Mouse (Mus musculus) thymus, adult 2 months (tissue): ENCODE measurements at regions not wholly inside any gene's neighbourhood (a gene's known extent, or its start where the extent isn't known, plus 50 kb on each side); places are given as distances from the start of the nearest gene placed in this dataset.
A peak's percentile ranks its signal among the peaks of the same experiment; 100 is the strongest.
"Not testable (repeated sequence)": the region's sequence is repeated elsewhere in the genome, so short reads cannot be mapped to it uniquely, and the experiment has no call there.

Source experiments
- DNase-seq: peaks from one replicate; pipeline ENCODE4 v3.0.0; 2021
- H3K27ac ChIP-seq: fragments of 200-500 bp; 2 replicates; pipeline ENCODE4 v1.5.1; 2012; ENCODE audit warnings: low read length, control low read depth; ENCODE audit not compliant: control insufficient read depth, insufficient read depth
- H3K27me3 ChIP-seq: fragments of 200-500 bp; 2 replicates; pipeline ENCODE4 v1.6.1; 2012; ENCODE audit warnings: mild to moderate bottlenecking, low read length, moderate library complexity, mixed read lengths; ENCODE audit not compliant: control insufficient read depth, insufficient read depth
- H3K36me3 ChIP-seq: fragments of 200-500 bp; 2 replicates; pipeline ENCODE4 v1.6.1; 2012; ENCODE audit warnings: mild to moderate bottlenecking, low read length, moderate library complexity; ENCODE audit not compliant: control insufficient read depth, insufficient read depth
- H3K4me1 ChIP-seq: fragments of 200-500 bp; replicated peaks from 2 replicates; pipeline ENCODE4 v1.6.1; 2012; ENCODE audit warnings: low read length; ENCODE audit not compliant: control insufficient read depth, insufficient read depth
- H3K4me3 ChIP-seq: fragments of 200-500 bp; 2 replicates; pipeline ENCODE4 v1.5.1; 2012; ENCODE audit warnings: mild to moderate bottlenecking, low read length, control low read depth, moderate library complexity; ENCODE audit not compliant: control insufficient read depth, insufficient read depth
- CTCF ChIP-seq: fragments of 200-500 bp; IDR thresholded peaks from 2 replicates; pipeline ENCODE4 v1.5.1; 2012; ENCODE audit warnings: mild to moderate bottlenecking, control low read depth, low read length, moderate library complexity, borderline replicate concordance; ENCODE audit not compliant: control insufficient read depth, poor library complexity, insufficient read depth; ENCODE audit errors: extremely low read depth
- POLR2A ChIP-seq: fragments of 200-500 bp; IDR thresholded peaks from 2 replicates; pipeline ENCODE4 v1.6.1; 2012; ENCODE audit warnings: mild to moderate bottlenecking, low read length, control low read depth, moderate library complexity; ENCODE audit not compliant: control insufficient read depth, poor library complexity, insufficient read depth; ENCODE audit errors: extremely low read depth
- WGBS: fragments of 180-500 bp; shearing (Covaris S2); methylation state at CpG from one replicate; pipeline ENCODE4 v1.1.7; 2018; 5-methylcytosine and 5-hydroxymethylcytosine counted together

- peak; percentile 5 for DNase-seq
- Histone ChIP-seq H3K27ac (no peak overlapping the region), H3K36me3 (no peaks in the 10 kb centered on the region), H3K27me3 (no peaks in the 10 kb centered on the region), H3K4me3 (no peak overlapping the region), H3K4me1 (no peaks in the 10 kb centered on the region)
- TF ChIP-seq POLR2A (no peak), CTCF (no peak)
- 26% methylated on average over 4 of the region's 4 CpGs for WGBS
Measured at GRCm38 (mm10) chr4:61998366-61998765, 55.6 kb downstream of the Mup20 start.

- H3K4me1 ChIP-seq, H3K36me3 ChIP-seq, H3K4me3 ChIP-seq, H3K27me3 ChIP-seq, DNase-seq, H3K27ac ChIP-seq: not testable (repeated sequence)
Measured at GRCm38 (mm10) chr4:61989941-61990340, 64.0 kb downstream of the Mup20 start.

DNA sequence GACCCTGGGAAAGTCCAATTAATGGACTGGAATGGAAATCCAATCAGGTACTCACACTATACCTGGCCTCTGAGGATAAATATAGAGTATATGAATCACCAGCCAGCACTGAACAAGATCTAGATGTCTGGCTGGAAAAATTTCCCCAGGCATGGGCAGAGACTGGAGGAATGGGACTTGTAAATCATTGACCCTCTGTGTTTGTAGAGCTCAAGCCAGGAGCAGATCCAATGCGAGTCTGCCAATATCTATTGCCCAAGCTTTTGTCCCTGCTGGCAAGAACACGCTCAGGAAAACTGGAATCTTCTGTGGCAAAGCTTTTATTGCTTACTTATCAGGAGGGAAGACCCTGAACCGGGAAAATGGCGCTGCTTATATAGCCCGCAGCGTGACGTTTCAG, 77.8 kb downstream of the Mup20 start:
- Histone ChIP-seq H3K36me3 (no peaks in the 10 kb centered on the region), H3K4me1 (no peaks in the 10 kb centered on the region), H3K4me3 (no peak overlapping the region), H3K27me3 (no peaks in the 10 kb centered on the region), H3K27ac (no peak overlapping the region)
- TF ChIP-seq CTCF: no peak
- no peak for TF ChIP-seq POLR2A
- DNase-seq: no peak
- 93% methylated on average over 7 of the region's 7 CpGs for WGBS

GRCm38 (mm10) chr4:61973236-61973635, 80.7 kb downstream of the Mup20 start:
- no peaks in the 10 kb centered on the region for H3K27me3 ChIP-seq
- H3K4me3 ChIP-seq: no peak overlapping the region
- H3K4me1 ChIP-seq: no peaks in the 10 kb centered on the region
- H3K36me3 ChIP-seq: no peaks in the 10 kb centered on the region
- no peak overlapping the region for H3K27ac ChIP-seq
- 59% methylated on average over 2 of the region's 2 CpGs for WGBS
- peak; percentile 5 for DNase-seq
- TF ChIP-seq POLR2A: no peak

GRCm38 (mm10) chr4:61969691-61970090, 84.3 kb downstream of the Mup20 start:
- DNase-seq: no peak
- Histone ChIP-seq H3K27ac (no peak overlapping the region), H3K4me1 (no peaks in the 10 kb centered on the region), H3K36me3 (no peaks in the 10 kb centered on the region), H3K4me3 (no peak overlapping the region), H3K27me3 (no peaks in the 10 kb centered on the region)
- TF ChIP-seq CTCF (no peak), POLR2A (no peak)
- WGBS: 82% methylated on average over 1 of the region's 1 CpGs

GRCm38 (mm10) chr4:61967674-61968073, 86.3 kb downstream of the Mup20 start:
- not testable (repeated sequence) for H3K4me1 ChIP-seq, H3K27me3 ChIP-seq, H3K27ac ChIP-seq, H3K4me3 ChIP-seq, H3K36me3 ChIP-seq, DNase-seq
- 89% methylated on average over 6 of the region's 6 CpGs for WGBS

DNA sequence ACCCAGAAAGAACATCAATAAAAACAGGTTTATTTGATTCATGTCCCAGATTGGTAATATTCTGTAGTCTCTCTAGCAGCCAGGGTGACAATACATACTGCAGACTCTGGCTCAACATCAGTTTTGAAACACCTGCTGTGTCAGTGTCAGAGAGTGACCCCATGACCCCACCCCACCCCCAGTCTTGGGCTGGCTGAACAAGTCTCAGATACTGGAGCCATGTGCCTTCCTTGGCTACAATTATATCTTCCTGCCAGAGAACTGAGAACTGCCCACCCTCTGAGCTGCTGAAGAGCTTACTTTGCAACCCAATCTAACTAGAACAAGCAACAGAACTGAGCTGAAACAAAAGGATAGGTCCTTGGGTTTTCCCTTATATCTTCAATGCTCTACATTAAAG, 91.6 kb downstream of the Mup20 start:
- no peaks in the 10 kb centered on the region for H3K27me3 ChIP-seq
- no peak for TF ChIP-seq CTCF
- TF ChIP-seq POLR2A: no peak
- no peak for DNase-seq
- H3K4me1 ChIP-seq: no peaks in the 10 kb centered on the region
- no peaks in the 10 kb centered on the region for H3K36me3 ChIP-seq
- H3K27ac ChIP-seq: no peak overlapping the region
- H3K4me3 ChIP-seq: no peak overlapping the region
